In genomic region chr11:5999832-6000771, GRCm38 (mm10) we compare ENCODE assay signal across 7 mouse cellular contexts. TPM values are rescaled to one million over a fixed set of nuclear protein-coding genes. Genes with fewer than 3 reads are reported as not detected.
DNase-seq lines count a peak whose midpoint lies in the region; ATAC-seq and TF ChIP-seq lines count a peak whose summit lies in the region.

No protein-coding gene starts in this region.

- peak overlapping the region; percentile 25; the same call in 1 of the 2 replicates for H3K27ac ChIP-seq in embryonic facial prominence, embryonic 11.5 days (replicated peaks; ENCODE audit: low read depth, low read length)
- H3K27ac ChIP-seq in intestine, postnatal 0 days (ENCODE audit: low read depth, low read length) = peak overlapping the region; percentile 57; the same call in 1 of the 2 replicates

- H3K36me3 ChIP-seq in embryonic facial prominence, embryonic 11.5 days (replicated peaks; ENCODE audit: control insufficient read depth, insufficient read depth, low read depth, low read length) = no peaks in the 10 kb centered on the region
- no peaks in the 10 kb centered on the region for H3K36me3 ChIP-seq in intestine, postnatal 0 days (ENCODE audit: control insufficient read depth, insufficient read depth)

- TF ChIP-seq CTCF in intestine, postnatal 0 days (IDR thresholded peaks at IDR 0.05; ENCODE audit: low read depth) = no peak

- H3K27me3 ChIP-seq in embryonic facial prominence, embryonic 11.5 days (ENCODE audit: control insufficient read depth, insufficient read depth, low read length) = no peaks in the 10 kb centered on the region
- no peaks in the 10 kb centered on the region for H3K27me3 ChIP-seq in intestine, postnatal 0 days (replicated peaks; ENCODE audit: control insufficient read depth, insufficient read depth, low read length)

- peak; percentile 39 to 57 for DNase-seq in adrenal gland, postnatal 4 days (ENCODE audit: low spot score in 2 of 2)
- peak; percentile 70 for DNase-seq in embryonic facial prominence, embryonic 11.5 days (ENCODE audit: low spot score)
- DNase-seq in heart, adult 18-20 months = peak; percentile 89 to 95
- peak; percentile 85 to 98 for DNase-seq in left cerebral cortex, postnatal 25 days (ENCODE audit: low spot score in 2 of 2)
- peak; percentile 91 to 96 for DNase-seq in right cerebral cortex, postnatal 10 days (ENCODE audit: low spot score in 2 of 2)

- peak; percentile 66 for ATAC-seq in embryonic facial prominence, embryonic 11.5 days (replicated peaks; ENCODE audit: insufficient number of reproducible peaks, low FRiP score, low TSS enrichment, low read depth)
- peak; percentile 37 for ATAC-seq in intestine, postnatal 0 days
- ATAC-seq in megakaryocyte progenitor cell, adult 5-6 weeks (replicated peaks; ENCODE audit: poor library complexity) = peak; percentile 57

- H3K4me3 ChIP-seq in embryonic facial prominence, embryonic 11.5 days (ENCODE audit: low read depth, low read length) = no peak overlapping the region
- no peak overlapping the region for H3K4me3 ChIP-seq in intestine, postnatal 0 days (ENCODE audit: low read depth, low read length)

- intact Hi-C loops in left cerebral cortex, postnatal 25 days (cut with DNase I) = loop anchor here (1.0 to 5.0 kb wide), 3 partner anchors 17 to 119 kb away; partner anchors contain the start of gene Camk2b

- WGBS in embryonic facial prominence, embryonic 11.5 days = 15% methylated on average over 8 of the region's 8 CpGs
- 26% methylated on average over 8 of the region's 8 CpGs for WGBS in intestine, postnatal 0 days

- no peaks in the 10 kb centered on the region for H3K9me3 ChIP-seq in embryonic facial prominence, embryonic 11.5 days (replicated peaks; ENCODE audit: control insufficient read depth, low read length)
- no peaks in the 10 kb centered on the region for H3K9me3 ChIP-seq in intestine, postnatal 0 days (ENCODE audit: control insufficient read depth)

- H3K9ac ChIP-seq in embryonic facial prominence, embryonic 11.5 days (replicated peaks; ENCODE audit: low read length) = no peak overlapping the region; the same call in 1 of the 2 replicates
- 0 out of 2 replicates have a peak overlapping the region, but pooled peaks have one; percentile 2 for H3K9ac ChIP-seq in intestine, postnatal 0 days (ENCODE audit: low read depth, low read length)

- H3K4me2 ChIP-seq in embryonic facial prominence, embryonic 11.5 days (ENCODE audit: low read depth, low read length) = no peak overlapping the region
- no peak overlapping the region for H3K4me2 ChIP-seq in intestine, postnatal 0 days (replicated peaks; ENCODE audit: low read depth)

- peaks cover 5% of the 10 kb centered on the region for H3K4me1 ChIP-seq in embryonic facial prominence, embryonic 11.5 days (ENCODE audit: control insufficient read depth, insufficient read depth, low read length)
- peaks cover 29% of the 10 kb centered on the region for H3K4me1 ChIP-seq in intestine, postnatal 0 days (replicated peaks; ENCODE audit: control insufficient read depth, insufficient read depth, low read length)

RNA-seq across cellular contexts. Expression of gene Ykt6, which starts 44.6 kb away (rescaled TPM):
- total RNA-seq in adrenal gland, postnatal 4 days (2021) = 10 to 100 TPM; 97.9 to 98.2 TPM
- 30.1 and 31.4 TPM in 2 replicates for polyA plus RNA-seq in embryonic facial prominence, embryonic 11.5 days (2014; fragmentation: Nextera tagmentation; extraction: Ambion mirVana)
- 10 to 100 TPM; 59.5 to 71.5 TPM for total RNA-seq in heart, adult 18-20 months (2021)
- polyA plus RNA-seq in intestine, postnatal 0 days (2015; fragmentation: Nextera tagmentation; extraction: Ambion mirVana) = 50.9 and 53.8 TPM in 2 replicates
- total RNA-seq in left cerebral cortex, postnatal 25 days (2021) = 10 to 100 TPM; 82.9 to 87.6 TPM
- total RNA-seq in megakaryocyte progenitor cell, adult 5-6 weeks (2015) = 17.4 and 18.2 TPM in 2 replicates
- total RNA-seq in megakaryocyte progenitor cell, adult 5-6 weeks (2017) = 44.4 and 48.7 TPM in 2 replicates

RNA-seq across cellular contexts. Expression of gene Gck, which starts 50.2 kb away (rescaled TPM):
- 1 to 10 TPM; 5.1 to 6.3 TPM for total RNA-seq in adrenal gland, postnatal 4 days (2021)
- 2.2 and 2.6 TPM in 2 replicates for polyA plus RNA-seq in embryonic facial prominence, embryonic 11.5 days (2014; fragmentation: Nextera tagmentation; extraction: Ambion mirVana)
- total RNA-seq in heart, adult 18-20 months (2021) = 10 to 100 TPM; 15.4 to 18.5 TPM
- polyA plus RNA-seq in intestine, postnatal 0 days (2015; fragmentation: Nextera tagmentation; extraction: Ambion mirVana) = 0.44 TPM in 2 replicates
- total RNA-seq in left cerebral cortex, postnatal 25 days (2021) = 1 to 10 TPM in 1 of 2 experiments, under 1 TPM in 1; 0.83 to 1.2 TPM
- not detected in 2 replicates for total RNA-seq in megakaryocyte progenitor cell, adult 5-6 weeks (2015)
- not detected in 2 replicates for total RNA-seq in megakaryocyte progenitor cell, adult 5-6 weeks (2017)
